Mouse (Mus musculus) right cerebral cortex, adult 2 months (tissue): ENCODE data around the gene Gm49352.
"Not testable (repeated sequence)": the region's sequence is repeated elsewhere in the genome, so short reads cannot be mapped to it uniquely, and the experiment has no call there.

Source experiments
- DNase-seq, 2 experiments: peaks; one replicate each; pipeline ENCODE4 v3.0.0; 2021 to 2022; ENCODE audit warnings: low spot score in 2 of 2

Gene Gm49352

GRCm38 (mm10) chr13:61568074-61568473 lies at the start of gene Gm49352:
TSS of gene Gm49352 (minus strand) at chr13:61568174.
- DNase-seq: not testable (repeated sequence)

GRCm38 (mm10) chr13:61570027-61570426 lies 2.1 kb upstream of the Gm49352 start, which contains the start of gene Cts3:
TSS of gene Cts3 (minus strand) at chr13:61570127.
- no peak for DNase-seq

- DNase-seq: no peak
Observed at GRCm38 (mm10) chr13:61541631-61542030, 26.3 kb downstream of the Gm49352 start, which contains the start of gene Ctsm. TSS of gene Ctsm (minus strand) at chr13:61541839.
